Mouse (Mus musculus) forebrain, embryonic 10.5 days (tissue): ENCODE measurements around the gene Amigo3. TPM values are rescaled to one million over a fixed set of nuclear protein-coding genes. Genes with fewer than 3 reads are reported as not detected.

Experiments used
- DNase-seq: peaks from one replicate; pipeline ENCODE4 v3.0.0-alpha.2; 2017; ENCODE audit warnings: low spot score; ENCODE audit errors: extremely low spot score
- H3K27ac ChIP-seq: fragments of 300-500 bp; sonication (generic); 2 replicates; pipeline ENCODE4 v1.5.1; 2016; ENCODE audit warnings: mild to moderate bottlenecking
- H3K27me3 ChIP-seq: fragments of 300-500 bp; sonication (generic); 2 replicates; pipeline ENCODE4 v1.6.1; 2016; ENCODE audit warnings: mild to moderate bottlenecking; ENCODE audit not compliant: poor library complexity, severe bottlenecking
- H3K36me3 ChIP-seq: fragments of 300-500 bp; sonication (generic); replicated peaks from 2 replicates; pipeline ENCODE4 v1.6.1; 2016; ENCODE audit warnings: mild to moderate bottlenecking, moderate library complexity
- H3K4me1 ChIP-seq: fragments of 300-500 bp; sonication (generic); 2 replicates; pipeline ENCODE4 v1.6.1; 2016
- H3K4me3 ChIP-seq: fragments of 300-500 bp; sonication (generic); 2 replicates; pipeline ENCODE4 v1.5.1; 2016; ENCODE audit warnings: mild to moderate bottlenecking, moderate library complexity
- H3K9me3 ChIP-seq: fragments of 300-500 bp; sonication (generic); 2 replicates; pipeline ENCODE4 v1.6.1; 2016; ENCODE audit warnings: mild to moderate bottlenecking, moderate library complexity
- WGBS: fragments of 180-500 bp; shearing (Covaris S2); methylation state at CpG from one replicate; pipeline ENCODE4 v1.1.7; 2016; 5-methylcytosine and 5-hydroxymethylcytosine counted together
- polyA plus RNA-seq: library from polyadenylated mRNA; unstranded; fragments of >200 nt; fragmentation: Nextera tagmentation; extraction: Ambion mirVana; gene quantifications from 2 replicates; pipeline ENCODE4 v1.2.1, GENCODE M21; 2016

The Amigo3 gene
- polyA plus RNA-seq, 1 experiment from 2014 or later, result 3.4 TPM

GRCm38 (mm10) chr9:108044751-108045492 lies 8.0 kb upstream of the Amigo3 start:
- peaks cover 68% of the 10 kb centered on the region for H3K36me3 ChIP-seq
- DNase-seq, result no peak
- WGBS, result 96% methylated on average over 8 of the region's 8 CpGs
- H3K4me1 ChIP-seq, result peaks cover 20% of the 10 kb centered on the region
- no peak overlapping the region for H3K27ac ChIP-seq
- H3K27me3 ChIP-seq, result no peaks in the 10 kb centered on the region
- no peaks in the 10 kb centered on the region for H3K9me3 ChIP-seq
- H3K4me3 ChIP-seq, result no peak overlapping the region

GRCm38 (mm10) chr9:108046582-108046981 lies 6.4 kb upstream of the Amigo3 start:
- DNase-seq, result no peak
- H3K4me3 ChIP-seq, result no peak overlapping the region
- H3K27ac ChIP-seq, result no peak overlapping the region
- H3K4me1 ChIP-seq, result peaks cover 24% of the 10 kb centered on the region
- H3K9me3 ChIP-seq, result no peaks in the 10 kb centered on the region
- peaks cover 67% of the 10 kb centered on the region for H3K36me3 ChIP-seq
- H3K27me3 ChIP-seq, result no peaks in the 10 kb centered on the region
- WGBS, result 94% methylated on average over 4 of the region's 4 CpGs

DNA sequence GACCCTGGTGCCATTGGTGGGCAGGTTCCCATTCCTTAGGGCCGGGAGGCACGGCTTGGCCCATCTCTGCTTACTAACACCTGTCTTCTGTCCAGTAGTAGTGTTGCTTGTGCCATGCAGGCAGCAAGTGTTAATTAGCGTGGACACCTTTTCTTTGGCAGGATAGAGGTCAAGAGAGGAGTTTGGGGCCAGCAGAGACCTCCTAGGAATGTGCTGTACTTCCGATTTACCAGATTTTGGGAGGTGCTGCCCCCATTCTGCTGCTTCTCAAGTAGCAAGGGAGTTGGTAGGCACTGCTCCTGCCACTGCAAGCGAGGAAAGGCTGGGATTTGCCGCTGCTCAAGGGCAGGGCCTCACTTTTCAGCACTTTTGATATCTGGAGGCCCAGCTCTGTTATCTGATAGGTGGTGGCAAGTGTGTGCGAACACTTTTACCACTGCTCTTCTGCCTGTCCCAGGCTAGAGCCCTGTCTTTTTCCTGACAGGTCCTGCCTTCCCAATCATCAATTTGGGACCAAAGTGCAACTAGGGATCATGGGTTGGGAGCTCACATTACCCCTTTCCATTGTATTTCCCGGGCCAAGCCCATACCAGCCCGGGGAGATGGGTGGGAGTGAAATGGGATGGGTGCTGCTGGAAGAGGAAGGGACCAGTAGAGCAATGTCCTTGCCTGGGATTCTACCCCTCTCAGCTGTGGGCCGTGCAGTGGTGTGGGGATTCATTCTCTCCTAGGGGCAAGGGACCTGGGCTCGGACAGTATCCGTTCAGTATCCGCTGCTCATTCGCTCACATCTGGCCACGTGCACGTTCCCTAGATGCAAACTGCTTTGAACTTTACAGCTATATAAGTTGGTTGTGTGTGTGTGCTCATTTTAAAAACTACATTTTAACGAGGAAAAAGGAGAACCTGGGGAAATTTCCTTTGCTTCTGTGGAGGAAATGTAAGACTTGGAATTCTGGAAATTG lies 5.1 kb upstream of the Amigo3 start:
- 53% methylated on average over 17 of the region's 17 CpGs for WGBS
- Histone ChIP-seq H3K27ac (peak overlapping the region; percentile 81), H3K36me3 (peaks cover 63% of the 10 kb centered on the region), H3K9me3 (no peaks in the 10 kb centered on the region), H3K4me1 (peaks cover 31% of the 10 kb centered on the region), H3K27me3 (no peaks in the 10 kb centered on the region), H3K4me3 (peak overlapping the region; percentile 60)
- no peak for DNase-seq

GRCm38 (mm10) chr9:108048566-108048955 lies 4.4 kb upstream of the Amigo3 start:
- Histone ChIP-seq H3K36me3 (peaks cover 60% of the 10 kb centered on the region), H3K4me3 (peak overlapping the region; percentile 60), H3K27ac (peak overlapping the region; percentile 81), H3K9me3 (no peaks in the 10 kb centered on the region), H3K4me1 (peaks cover 38% of the 10 kb centered on the region), H3K27me3 (no peaks in the 10 kb centered on the region)
- 2% methylated on average over 19 of the region's 19 CpGs for WGBS
- no peak for DNase-seq

- peak; percentile 95 for DNase-seq
- Histone ChIP-seq H3K4me1 (peaks cover 38% of the 10 kb centered on the region), H3K27ac (peak within 1 kb of the TSS; percentile 81), H3K27me3 (no peaks in the 10 kb centered on the region), H3K36me3 (peaks cover 64% of the 10 kb centered on the region), H3K4me3 (peak within 1 kb of the TSS; percentile 60), H3K9me3 (no peaks in the 10 kb centered on the region)
- under 1% methylated on average over 35 of the region's 39 CpGs for WGBS
These were observed 3.9 kb upstream of the Amigo3 start, which contains the start of gene Gmppb for GRCm38 (mm10) chr9:108049016-108049455. Gene Gmppb (plus strand): TSS chr9:108049242.

DNA sequence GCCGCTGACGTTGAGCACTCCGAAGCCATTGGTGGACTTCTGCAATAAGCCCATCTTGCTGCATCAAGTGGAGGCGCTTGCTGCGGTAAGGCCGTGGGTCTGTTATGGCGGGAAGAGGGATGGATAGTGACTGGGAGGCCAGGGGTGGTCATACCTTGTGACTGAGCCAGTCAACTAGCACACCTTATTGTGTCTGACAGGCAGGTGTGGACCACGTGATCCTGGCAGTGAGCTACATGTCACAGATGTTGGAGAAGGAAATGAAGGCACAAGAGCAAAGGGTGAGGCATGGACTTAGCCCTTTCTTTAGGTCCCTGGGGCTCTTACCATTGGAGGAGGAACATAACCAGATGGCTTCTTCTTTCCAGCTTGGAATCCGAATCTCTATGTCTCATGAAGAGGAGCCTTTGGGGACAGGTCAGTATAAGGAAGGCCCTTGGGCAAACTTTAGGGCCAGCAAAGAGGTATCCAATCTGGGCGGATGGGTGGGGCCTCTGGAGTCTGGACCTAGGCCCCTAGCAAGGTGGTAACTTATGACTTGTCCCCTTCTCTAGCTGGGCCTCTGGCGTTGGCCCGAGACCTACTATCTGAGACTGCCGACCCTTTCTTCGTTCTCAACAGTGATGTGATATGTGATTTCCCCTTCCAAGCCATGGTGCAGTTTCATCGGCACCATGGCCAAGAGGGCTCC lies 3.3 kb upstream of the Amigo3 start:
- Histone ChIP-seq H3K4me1 (peaks cover 38% of the 10 kb centered on the region), H3K4me3 (peak overlapping the region; percentile 60), H3K9me3 (no peaks in the 10 kb centered on the region), H3K36me3 (peaks cover 66% of the 10 kb centered on the region), H3K27ac (peak overlapping the region; percentile 81), H3K27me3 (no peaks in the 10 kb centered on the region)
- WGBS, result 44% methylated on average over 15 of the region's 15 CpGs
- no peak for DNase-seq

DNA sequence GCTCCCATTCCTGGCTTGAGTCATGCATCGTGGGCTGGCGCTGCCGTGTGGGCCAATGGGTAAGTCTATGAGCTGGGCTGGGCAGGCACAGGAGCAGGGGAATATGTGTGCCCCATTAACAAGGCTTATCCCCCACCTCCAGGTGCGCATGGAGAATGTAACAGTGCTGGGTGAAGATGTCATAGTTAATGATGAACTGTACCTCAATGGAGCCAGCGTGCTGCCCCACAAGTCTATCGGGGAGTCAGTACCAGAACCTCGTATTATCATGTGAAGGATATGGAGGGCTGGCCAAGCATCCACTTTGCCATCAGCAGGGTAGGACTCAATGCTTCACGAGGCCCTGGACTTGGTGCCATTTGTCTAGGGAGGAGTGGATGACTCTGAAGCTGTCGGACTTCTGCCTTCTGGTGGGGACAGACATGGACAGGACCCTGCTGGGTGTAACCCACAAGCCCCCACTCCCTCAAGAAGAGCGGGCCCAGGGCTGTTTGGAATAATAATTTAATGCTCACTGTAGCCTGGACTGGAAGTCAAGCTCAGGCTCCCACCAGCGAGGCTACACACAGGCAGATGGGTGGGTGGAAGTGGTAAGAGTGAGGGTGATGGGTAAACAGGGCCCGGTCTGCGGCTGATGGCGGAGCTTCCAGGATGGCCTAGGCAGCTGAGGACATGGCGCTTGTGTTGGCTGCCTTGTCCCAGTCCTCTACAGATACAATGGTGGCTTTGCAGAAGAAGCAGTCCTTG lies 1.6 kb upstream of the Amigo3 start:
- DNase-seq, result no peak
- Histone ChIP-seq H3K4me1 (peaks cover 38% of the 10 kb centered on the region), H3K36me3 (peaks cover 66% of the 10 kb centered on the region), H3K27ac (no peak overlapping the region), H3K9me3 (no peaks in the 10 kb centered on the region), H3K4me3 (peak overlapping the region; percentile 2; the same call in 1 of the 2 replicates), H3K27me3 (no peaks in the 10 kb centered on the region)
- WGBS, result 93% methylated on average over 15 of the region's 15 CpGs

- Histone ChIP-seq H3K36me3 (peaks cover 66% of the 10 kb centered on the region), H3K9me3 (no peaks in the 10 kb centered on the region), H3K27me3 (no peaks in the 10 kb centered on the region), H3K27ac (no peak overlapping the region), H3K4me3 (peak overlapping the region; percentile 2; the same call in 1 of the 2 replicates), H3K4me1 (peaks cover 38% of the 10 kb centered on the region)
- DNase-seq, result no peak
- 86% methylated on average over 4 of the region's 4 CpGs for WGBS
These were observed 1.1 kb upstream of the Amigo3 start for GRCm38 (mm10) chr9:108051931-108052220.

GRCm38 (mm10) chr9:108052411-108052810 lies 548 bp upstream of the Amigo3 start:
- H3K36me3 ChIP-seq, result peaks cover 66% of the 10 kb centered on the region
- H3K27me3 ChIP-seq, result no peaks in the 10 kb centered on the region
- no peaks in the 10 kb centered on the region for H3K9me3 ChIP-seq
- no peak overlapping the region for H3K4me3 ChIP-seq
- H3K4me1 ChIP-seq, result peaks cover 37% of the 10 kb centered on the region
- 69% methylated on average over 7 of the region's 7 CpGs for WGBS
- no peak for DNase-seq
- no peak overlapping the region for H3K27ac ChIP-seq

GRCm38 (mm10) chr9:108053665-108054225 lies 786 bp downstream of the Amigo3 start:
- H3K27ac ChIP-seq, result no peak overlapping the region
- DNase-seq, result no peak
- no peaks in the 10 kb centered on the region for H3K9me3 ChIP-seq
- no peak overlapping the region for H3K4me3 ChIP-seq
- WGBS, result 95% methylated on average over 15 of the region's 15 CpGs
- H3K4me1 ChIP-seq, result peaks cover 24% of the 10 kb centered on the region
- H3K36me3 ChIP-seq, result peaks cover 78% of the 10 kb centered on the region
- H3K27me3 ChIP-seq, result no peaks in the 10 kb centered on the region

GRCm38 (mm10) chr9:108054331-108055040 lies 1.5 kb downstream of the Amigo3 start:
- Histone ChIP-seq H3K27me3 (no peaks in the 10 kb centered on the region), H3K36me3 (peaks cover 85% of the 10 kb centered on the region), H3K4me1 (peaks cover 22% of the 10 kb centered on the region), H3K4me3 (no peak overlapping the region), H3K9me3 (no peaks in the 10 kb centered on the region), H3K27ac (no peak overlapping the region)
- no peak for DNase-seq
- WGBS, result 91% methylated on average over 22 of the region's 22 CpGs
